Mouse (Mus musculus): Measurements from ENCODE around the gene Phf10.
"Not testable (repeated sequence)": the region's sequence is repeated elsewhere in the genome, so short reads cannot be mapped to it uniquely, and the experiment has no call there.

Phf10 gene

GRCm38 (mm10) chr17:14943009-14943728 lies 17.9 kb downstream of the Phf10 start, which contains the start of the genes Wdr27 and 1600012H06Rik:
Gene Wdr27, minus strand, starts transcription at chr17:14943158.
Gene 1600012H06Rik, plus strand, starts transcription at chr17:14943184.
- DNase-seq (ENCODE audit: low spot score in 2 of 2): peak; percentile 93 to 99

GRCm38 (mm10) chr17:14942181-14942580 lies 18.9 kb downstream of the Phf10 start:
- DNase-seq (ENCODE audit: low spot score in 2 of 2): not testable (repeated sequence)

GRCm38 (mm10) chr17:14935841-14936605 lies 25.1 kb downstream of the Phf10 start:
- DNase-seq (ENCODE audit: low spot score in 2 of 2): no peak

- not testable (repeated sequence) for DNase-seq (ENCODE audit: low spot score in 2 of 2)
Observed at GRCm38 (mm10) chr17:14935280-14935679, 25.8 kb downstream of the Phf10 start.

- DNase-seq (ENCODE audit: low spot score in 2 of 2): no peak
Observed at GRCm38 (mm10) chr17:14931469-14931868, 29.6 kb downstream of the Phf10 start.

- no peak for DNase-seq (ENCODE audit: low spot score in 2 of 2)
Observed at GRCm38 (mm10) chr17:14930697-14931096, 30.4 kb downstream of the Phf10 start.

GRCm38 (mm10) chr17:14928631-14929030 lies 32.4 kb downstream of the Phf10 start:
- DNase-seq (ENCODE audit: low spot score in 2 of 2): no peak

GRCm38 (mm10) chr17:14927644-14928218 lies 33.3 kb downstream of the Phf10 start:
- no peak for DNase-seq (ENCODE audit: low spot score in 2 of 2)

- no peak for DNase-seq (ENCODE audit: low spot score in 2 of 2)
Observed at GRCm38 (mm10) chr17:14921582-14921981, 39.5 kb downstream of the Phf10 start.

- DNase-seq (ENCODE audit: low spot score in 2 of 2): no peak
Observed at GRCm38 (mm10) chr17:14917866-14918265, 43.2 kb downstream of the Phf10 start.

GRCm38 (mm10) chr17:14914401-14914800 lies 46.7 kb downstream of the Phf10 start:
- no peak for DNase-seq (ENCODE audit: low spot score in 2 of 2)

- no peak for DNase-seq (ENCODE audit: low spot score in 2 of 2)
Observed at GRCm38 (mm10) chr17:14912981-14913380, 48.1 kb downstream of the Phf10 start.

- peak in 1 of 2 experiments; percentile 34 for DNase-seq (ENCODE audit: low spot score in 2 of 2)
Observed at GRCm38 (mm10) chr17:14912420-14912819, 48.7 kb downstream of the Phf10 start.

GRCm38 (mm10) chr17:14910771-14911170 lies 50.3 kb downstream of the Phf10 start:
- no peak for DNase-seq (ENCODE audit: low spot score in 2 of 2)

- DNase-seq (ENCODE audit: low spot score in 2 of 2): no peak
Observed at GRCm38 (mm10) chr17:14909331-14909730, 51.7 kb downstream of the Phf10 start.

GRCm38 (mm10) chr17:14907136-14907535 lies 53.9 kb downstream of the Phf10 start:
- DNase-seq (ENCODE audit: low spot score in 2 of 2): no peak

- DNase-seq (ENCODE audit: low spot score in 2 of 2): no peak
Observed at GRCm38 (mm10) chr17:14906611-14907010, 54.5 kb downstream of the Phf10 start.

- DNase-seq (ENCODE audit: low spot score in 2 of 2): peak; percentile 37 to 63
Observed at GRCm38 (mm10) chr17:14904637-14905265, 56.3 kb downstream of the Phf10 start.

GRCm38 (mm10) chr17:14904206-14904605 lies 56.9 kb downstream of the Phf10 start:
- no peak for DNase-seq (ENCODE audit: low spot score in 2 of 2)

- no peak for DNase-seq (ENCODE audit: low spot score in 2 of 2)
Observed at GRCm38 (mm10) chr17:14903212-14903611, 57.9 kb downstream of the Phf10 start.

GRCm38 (mm10) chr17:14898972-14899371 lies 62.1 kb downstream of the Phf10 start:
- no peak for DNase-seq (ENCODE audit: low spot score in 2 of 2)

GRCm38 (mm10) chr17:14895058-14895457 lies 66.0 kb downstream of the Phf10 start:
- not testable (repeated sequence) for DNase-seq (ENCODE audit: low spot score in 2 of 2)
